Mouse (Mus musculus): ENCODE data around the gene Hoxb7.

Hoxb7 gene

DNA sequence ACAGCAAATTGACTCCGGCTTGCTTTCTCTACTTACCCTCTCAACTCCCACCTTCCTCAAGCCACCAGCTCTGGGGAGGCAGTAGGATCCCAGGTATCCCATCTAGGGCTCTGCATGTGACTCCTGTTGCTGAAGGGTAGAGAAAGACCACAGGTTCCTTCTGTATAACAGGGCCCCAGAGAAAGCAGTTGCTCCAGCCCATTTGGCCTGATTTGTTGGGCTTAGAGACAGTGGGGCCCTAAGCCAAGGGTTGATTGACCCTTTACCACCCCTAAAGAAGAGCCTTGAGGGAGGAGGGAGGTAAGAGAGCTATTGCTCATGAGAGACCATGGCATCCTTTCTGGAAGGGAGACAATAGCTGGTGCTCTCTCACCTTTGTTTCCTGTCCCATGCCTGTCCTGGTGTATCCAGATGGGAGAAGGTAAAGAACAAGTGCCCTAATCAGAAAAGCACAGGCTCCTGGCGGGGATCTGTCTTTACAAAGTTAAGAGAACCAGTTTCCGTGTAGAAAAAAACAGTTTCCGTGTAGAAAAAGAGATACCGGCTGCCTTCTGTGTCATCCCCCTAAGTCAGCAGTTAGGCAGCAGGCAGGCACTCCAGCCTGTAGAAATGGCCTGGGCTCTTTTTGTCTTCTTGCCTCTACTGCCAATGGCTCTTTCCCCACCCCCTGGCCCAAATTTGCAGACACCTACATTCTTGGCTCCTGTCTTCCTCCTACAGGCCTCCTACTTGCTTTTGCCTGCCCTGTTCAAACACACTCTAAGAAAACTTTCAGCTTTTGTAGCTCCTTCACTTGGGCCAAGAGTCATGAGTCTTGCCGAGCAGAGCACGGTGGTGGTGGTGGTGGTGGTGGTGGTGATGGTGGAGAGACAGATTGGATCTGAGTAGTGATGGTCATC lies 52.8 kb downstream of the Hoxb7 start:
- DNase-seq: peak; percentile 55

All from lung, postnatal 10 days (tissue).